In the genomic region with DNA sequence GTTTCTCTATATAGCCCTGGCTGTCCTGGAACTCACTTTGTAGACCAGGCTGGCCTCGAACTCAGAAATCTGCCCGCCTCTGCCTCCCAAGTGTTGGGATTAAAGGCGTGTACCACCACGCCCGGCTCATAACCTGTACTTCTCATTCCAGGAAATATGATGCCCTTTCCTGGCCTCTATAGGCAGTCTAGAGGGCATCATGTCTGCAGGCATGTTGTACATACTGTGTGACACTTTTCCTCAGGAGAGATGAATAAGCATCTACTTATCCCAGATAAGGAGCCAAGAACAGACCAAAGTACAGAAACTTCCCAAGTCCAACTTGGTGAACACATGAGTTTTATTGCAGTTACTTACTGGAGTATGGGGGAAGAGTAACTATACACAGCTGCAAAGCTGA, we compare ENCODE assay signal across 17 mouse cellular contexts.
"Had no signal": no experiment of that assay in that cellular context is flagged by ENCODE, and none has a peak within 500 bp of the region (broad histone marks: within the 10 kb centered on the region; RNA-seq: fewer than 3 reads in every experiment).

No protein-coding gene starts in this region.

- ATAC-seq: midbrain, embryonic 16.5 days had no signal

- H3K36me3 ChIP-seq: midbrain, embryonic 10.5 days; midbrain, embryonic 12.5 days; neural tube, embryonic 13.5 days; neural tube, embryonic 15.5 days had no signal

- H3K27ac ChIP-seq: midbrain, embryonic 10.5 days; midbrain, embryonic 12.5 days; neural tube, embryonic 13.5 days; neural tube, embryonic 15.5 days had no signal

- H3K27me3 ChIP-seq: midbrain, embryonic 12.5 days; neural tube, embryonic 13.5 days; neural tube, embryonic 15.5 days had no signal

- H3K4me2 ChIP-seq: lung, embryonic 14.5 days; midbrain, embryonic 12.5 days; neural tube, embryonic 13.5 days; neural tube, embryonic 15.5 days had no signal

- H3K9me3 ChIP-seq: midbrain, embryonic 10.5 days; midbrain, embryonic 12.5 days; neural tube, embryonic 13.5 days; neural tube, embryonic 15.5 days had no signal

- DNase-seq: lung, adult 18-20 months; lung, embryonic 14.5 days; lung, postnatal 10 days; lung, postnatal 4 days; midbrain, embryonic 14.5 days; right cerebral cortex, adult 18-20 months; right cerebral cortex, postnatal 25 days; spleen, adult 18-20 months; thymus, adult 18-20 months; thymus, postnatal 14 days; thymus, postnatal 36 days had no signal

- H3K4me3 ChIP-seq: midbrain, embryonic 10.5 days; midbrain, embryonic 12.5 days; myocyte; neural tube, embryonic 13.5 days; neural tube, embryonic 15.5 days had no signal

- H3K9ac ChIP-seq: lung, embryonic 14.5 days; midbrain, embryonic 12.5 days; neural tube, embryonic 13.5 days; neural tube, embryonic 15.5 days had no signal
